Mouse (Mus musculus) cortical plate, adult 2 months (tissue): ENCODE results near the gene Ccdc125.

Source experiments
- CTCF ChIP-seq: fragments of 200-500 bp; IDR thresholded peaks from 2 replicates; pipeline ENCODE4 v1.5.1; 2011; ENCODE audit warnings: mild to moderate bottlenecking, control low read depth, low read length; ENCODE audit not compliant: insufficient read depth; ENCODE audit errors: extremely low read depth
- POLR2A ChIP-seq: fragments of 200-500 bp; IDR thresholded peaks from 2 replicates; pipeline ENCODE4 v1.6.1; 2011; ENCODE audit warnings: mild to moderate bottlenecking, low read length, control low read depth; ENCODE audit not compliant: insufficient read depth; ENCODE audit errors: extremely low read depth

DNA sequence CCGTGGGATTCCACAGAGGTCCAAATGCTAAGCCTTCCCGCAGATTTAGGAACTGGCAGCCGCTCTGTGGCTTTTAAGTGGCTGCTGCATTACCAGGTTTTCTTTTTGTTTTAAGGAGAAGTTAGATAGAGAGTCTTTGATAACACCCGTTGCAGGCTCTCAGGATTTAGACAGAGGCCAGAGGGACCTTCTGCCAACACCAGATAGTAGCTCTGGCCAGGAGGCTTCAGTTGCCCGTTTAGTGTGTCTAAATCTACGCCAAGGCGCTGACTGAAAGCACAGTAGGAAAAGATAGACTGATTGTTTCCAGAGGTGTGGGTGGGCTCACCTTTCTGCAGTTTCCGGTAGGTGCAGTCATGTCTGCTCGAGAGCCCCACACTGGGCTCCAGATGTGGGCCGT lies 55.7 kb downstream of the Ccdc125 start:
- no peak for TF ChIP-seq CTCF
- TF ChIP-seq POLR2A = no peak
